Mouse (Mus musculus) bone marrow macrophage, adult 2 months (primary cell): ENCODE results near the gene Parvb. TPM values are rescaled to one million over a fixed set of nuclear protein-coding genes. Genes with fewer than 3 reads are reported as not detected.

Source experiments
- H3K27ac ChIP-seq: 2 replicates; pipeline ENCODE4 v1.5.1; 2012; ENCODE audit warnings: low read depth, low read length; ENCODE audit not compliant: insufficient read depth
- H3K4me1 ChIP-seq: 2 replicates; pipeline ENCODE4 v1.6.1; 2012; ENCODE audit warnings: low read length; ENCODE audit not compliant: control insufficient read depth, insufficient read depth
- H3K4me3 ChIP-seq: 2 replicates; pipeline ENCODE4 v1.5.1; 2012; ENCODE audit warnings: mild to moderate bottlenecking, low read length, moderate library complexity; ENCODE audit not compliant: insufficient read depth
- CTCF ChIP-seq: IDR thresholded peaks from 2 replicates; pipeline ENCODE4 v1.5.1; 2012; ENCODE audit warnings: low read depth, mild to moderate bottlenecking, low read length, moderate library complexity
- POLR2A ChIP-seq: IDR thresholded peaks from 2 replicates; pipeline ENCODE4 v1.6.1; 2012; ENCODE audit warnings: mild to moderate bottlenecking, low read depth, low read length, borderline replicate concordance
- polyA plus RNA-seq: library from polyadenylated mRNA; stranded (reverse); fragments of >200 nt; gene quantifications from 2 replicates; pipeline ENCODE4 v1.2.4, GENCODE M21; 2012; ENCODE audit not compliant: missing spikeins, insufficient read depth, insufficient read length

Gene Parvb
- polyA plus RNA-seq, 1 experiment: 35.7 TPM

DNA sequence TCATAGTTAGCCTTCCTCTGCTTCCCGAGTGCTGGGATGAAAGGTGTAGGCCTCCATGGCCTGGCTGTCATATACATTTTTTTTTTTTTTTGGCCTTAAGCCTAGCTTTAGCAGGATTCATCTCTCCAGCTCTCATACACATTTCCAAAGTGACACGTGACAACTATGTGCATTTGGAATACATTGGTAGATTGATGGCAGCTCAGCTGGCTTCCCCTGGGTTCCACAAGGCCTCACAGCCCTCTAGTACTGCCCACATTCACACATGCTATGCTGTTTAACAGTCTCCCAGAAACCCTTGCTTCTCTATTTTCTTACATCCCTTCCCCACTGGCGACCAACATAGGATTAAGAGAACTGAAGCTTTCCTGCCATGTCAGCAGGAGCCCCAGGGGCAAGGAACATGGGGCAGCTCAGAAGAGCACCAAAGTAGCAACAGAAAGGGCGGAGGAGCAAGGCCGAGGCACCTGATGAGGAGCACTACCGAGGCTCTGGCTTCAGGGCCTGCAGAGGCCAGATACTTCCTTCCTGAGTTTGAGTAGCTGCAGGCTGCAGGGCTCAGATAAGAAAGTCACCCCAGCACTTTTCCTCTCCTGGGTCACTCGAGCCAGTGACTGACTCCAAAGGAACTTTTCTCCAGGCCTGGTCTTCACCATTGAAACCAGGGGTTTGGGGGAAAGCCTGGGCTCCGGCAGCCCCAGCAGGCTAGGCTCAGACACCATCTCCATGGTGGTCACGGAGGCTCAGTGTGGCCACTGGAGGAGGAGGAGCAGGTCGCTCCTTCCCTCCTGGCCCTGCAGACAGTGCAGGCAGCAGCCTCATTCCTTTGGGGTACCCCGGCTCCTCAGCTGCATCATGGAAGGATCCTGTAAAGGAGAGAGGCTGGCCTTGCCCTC, 22.1 kb upstream of the Parvb start:
- TF ChIP-seq CTCF (0 out of 2 replicates have a peak, but pooled peaks have one; percentile 12), POLR2A (no peak)
- Histone ChIP-seq H3K4me1 (no peaks in the 10 kb centered on the region), H3K4me3 (no peak overlapping the region), H3K27ac (no peak overlapping the region)

DNA sequence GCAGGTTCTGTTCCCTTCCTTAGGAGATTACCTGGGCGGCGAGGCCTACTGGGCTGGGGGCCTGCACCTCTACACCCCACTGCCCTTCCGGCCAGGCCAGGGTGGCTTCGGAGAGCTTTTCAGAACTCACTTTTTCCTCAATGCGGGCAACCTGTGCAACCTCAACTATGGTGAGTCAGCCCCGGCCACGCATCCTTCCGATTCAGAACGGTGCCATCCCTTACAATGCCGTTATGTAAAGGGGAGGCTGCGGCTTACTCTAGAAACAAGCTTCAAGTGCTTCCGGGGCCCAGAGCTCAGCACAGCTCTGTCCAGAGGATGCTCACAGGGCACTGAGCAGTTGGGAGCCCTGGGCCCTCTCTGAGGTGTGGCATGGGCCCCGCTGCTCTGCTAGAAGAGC, 21.4 kb upstream of the Parvb start:
- Histone ChIP-seq H3K4me3 (no peak overlapping the region), H3K27ac (no peak overlapping the region), H3K4me1 (no peaks in the 10 kb centered on the region)
- TF ChIP-seq CTCF: no peak
- no peak for TF ChIP-seq POLR2A

DNA sequence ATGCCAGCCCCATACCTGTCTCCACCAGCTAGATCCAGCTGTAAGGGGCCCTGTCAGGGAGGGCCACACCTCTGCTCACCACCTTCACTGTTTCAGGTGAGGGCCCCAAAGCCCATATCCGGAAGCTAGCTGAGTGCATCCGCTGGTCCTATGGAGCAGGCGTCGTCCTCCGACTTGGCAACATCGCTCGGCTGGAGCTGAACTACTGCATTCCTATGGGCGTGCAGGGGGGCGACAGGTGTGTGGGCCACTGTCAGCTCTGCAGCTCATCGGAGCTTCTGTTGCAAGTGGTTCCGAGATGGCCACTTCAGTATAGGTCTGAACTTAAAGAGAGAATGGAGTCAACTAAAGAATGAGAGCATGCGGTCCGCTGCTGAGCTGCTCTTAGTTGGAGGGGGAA, 20.9 kb upstream of the Parvb start:
- Histone ChIP-seq H3K4me3 (no peak overlapping the region), H3K27ac (no peak overlapping the region), H3K4me1 (no peaks in the 10 kb centered on the region)
- no peak for TF ChIP-seq CTCF
- TF ChIP-seq POLR2A: no peak

DNA sequence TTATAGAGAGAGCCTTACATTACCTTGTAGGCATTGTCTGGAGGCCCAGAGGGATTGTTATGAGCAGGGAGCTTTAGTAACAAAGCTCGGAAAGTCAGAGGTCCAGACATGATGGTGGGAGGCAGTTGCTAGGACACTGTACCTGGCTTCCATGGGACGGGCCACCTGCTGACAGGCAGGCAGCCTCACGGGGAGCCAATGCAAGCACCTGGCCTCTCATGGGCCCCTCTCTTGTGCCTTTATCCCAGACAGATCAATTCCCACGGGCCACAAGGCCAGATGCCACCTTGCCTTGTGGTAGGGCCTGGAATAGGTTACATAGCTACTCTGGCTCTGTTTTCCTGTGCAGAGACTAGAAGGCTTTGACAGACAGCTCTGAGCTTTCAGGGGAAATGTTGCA, 20.3 kb upstream of the Parvb start:
- no peak overlapping the region for H3K4me3 ChIP-seq

GRCm38 (mm10) chr15:84212031-84212755, 19.6 kb upstream of the Parvb start:
- no peaks in the 10 kb centered on the region for H3K4me1 ChIP-seq
- no peak overlapping the region for H3K4me3 ChIP-seq
- TF ChIP-seq POLR2A: no peak
- TF ChIP-seq CTCF: peak; percentile 96
- no peak overlapping the region for H3K27ac ChIP-seq

More for the DNA sequence above, 20.3 kb upstream of the Parvb start:
- TF ChIP-seq CTCF: no peak
- TF ChIP-seq POLR2A: no peak
- Histone ChIP-seq H3K27ac (no peak overlapping the region), H3K4me1 (no peaks in the 10 kb centered on the region)

GRCm38 (mm10) chr15:84212756-84213105, 19.1 kb upstream of the Parvb start:
- no peak overlapping the region for H3K4me3 ChIP-seq
- no peak overlapping the region for H3K27ac ChIP-seq
- no peaks in the 10 kb centered on the region for H3K4me1 ChIP-seq
- TF ChIP-seq POLR2A: no peak
- TF ChIP-seq CTCF: no peak

DNA sequence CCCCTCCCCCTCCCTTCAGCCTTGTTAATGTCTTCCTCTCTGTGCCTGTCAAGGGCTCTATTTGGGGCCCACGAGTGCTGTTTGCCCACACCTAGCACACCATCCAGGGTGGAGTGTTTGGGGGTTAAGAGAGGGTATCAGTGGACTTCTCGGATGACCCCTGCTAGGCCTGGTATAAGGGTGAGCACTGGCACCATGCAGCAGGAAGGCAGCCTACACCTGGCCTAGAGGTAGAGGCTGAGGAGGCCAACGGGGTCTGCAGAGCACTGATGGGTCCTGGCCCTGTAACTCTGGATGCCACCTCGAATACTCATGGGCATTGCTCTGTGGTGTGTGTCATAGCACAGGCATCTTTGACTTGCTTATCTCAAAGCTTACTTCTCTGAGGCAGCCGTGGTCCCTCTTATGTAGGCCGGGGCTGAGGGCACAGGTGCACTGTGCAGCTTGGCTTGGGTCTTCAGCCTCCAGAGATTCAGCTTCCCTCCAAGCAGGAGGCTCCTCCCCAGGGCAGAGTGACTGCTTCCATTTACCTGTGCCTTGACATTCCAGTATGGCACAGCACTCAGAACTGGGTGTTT, 18.6 kb upstream of the Parvb start:
- no peak overlapping the region for H3K4me3 ChIP-seq
- H3K27ac ChIP-seq: no peak overlapping the region
- peaks cover 2% of the 10 kb centered on the region; the same call in 1 of the 2 replicates for H3K4me1 ChIP-seq
- TF ChIP-seq POLR2A (no peak), CTCF (no peak)

DNA sequence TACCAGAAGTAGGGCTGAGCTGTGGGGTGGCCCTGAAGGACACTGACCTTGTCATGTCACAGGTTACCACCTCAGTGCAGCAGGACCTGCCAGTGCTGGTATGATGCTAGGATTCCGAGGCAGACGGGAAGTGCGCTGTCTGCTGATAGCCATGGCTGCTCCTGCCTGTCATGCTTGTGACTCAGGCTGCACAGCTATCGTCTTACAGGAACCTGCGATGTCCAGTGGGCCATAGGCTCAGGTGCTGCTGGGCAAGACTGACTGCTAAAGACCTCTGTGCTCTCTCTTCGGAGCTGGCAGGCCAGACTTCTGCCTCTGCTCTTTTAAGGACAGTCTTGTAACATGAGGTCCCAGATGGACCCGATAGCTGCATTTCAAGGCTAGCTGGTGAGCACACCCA, 17.4 kb upstream of the Parvb start:
- TF ChIP-seq CTCF (no peak), POLR2A (no peak)
- no peak overlapping the region for H3K27ac ChIP-seq
- peaks cover 4% of the 10 kb centered on the region; the same call in 1 of the 2 replicates for H3K4me1 ChIP-seq
- no peak overlapping the region for H3K4me3 ChIP-seq

- Histone ChIP-seq H3K27ac (no peak overlapping the region), H3K4me1 (peaks cover 4% of the 10 kb centered on the region; the same call in 1 of the 2 replicates), H3K4me3 (no peak overlapping the region)
- no peak for TF ChIP-seq POLR2A
- TF ChIP-seq CTCF: no peak
Observed at GRCm38 (mm10) chr15:84215273-84215672, 16.6 kb upstream of the Parvb start.

DNA sequence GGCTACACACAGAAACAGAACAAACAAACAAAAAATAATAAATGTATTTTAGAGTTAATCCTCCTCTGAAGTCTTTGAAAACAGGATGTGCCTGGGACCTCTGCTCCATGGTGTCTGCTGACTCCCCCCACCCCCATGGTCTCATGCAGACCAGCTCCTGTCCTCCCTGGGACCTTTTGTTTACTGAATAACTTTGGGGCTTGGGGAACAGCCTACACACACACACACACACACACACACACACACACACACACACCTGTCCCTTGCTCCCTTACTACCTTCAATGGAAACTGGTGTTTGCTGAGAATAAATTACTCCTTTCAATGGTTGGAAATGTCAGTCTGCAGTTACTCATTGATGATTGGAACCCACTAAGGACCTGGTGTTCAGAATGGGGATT, 15.8 kb upstream of the Parvb start:
- TF ChIP-seq POLR2A (no peak), CTCF (no peak)
- peaks cover 4% of the 10 kb centered on the region; the same call in 1 of the 2 replicates for H3K4me1 ChIP-seq
- H3K27ac ChIP-seq: no peak overlapping the region
- H3K4me3 ChIP-seq: no peak overlapping the region
